Mouse (Mus musculus) forebrain, embryonic 12.5 days (tissue): ENCODE results near the gene Kif3a. TPM values are rescaled to one million over a fixed set of nuclear protein-coding genes. Genes with fewer than 3 reads are reported as not detected.

Experiments used
- ATAC-seq: fragments of 200-750 bp; cut with Nextera tagmentation; 2 replicates; pipeline ENCODE4 v1.8.0; 2017; ENCODE audit warnings: moderate TSS enrichment; ENCODE audit not compliant: low FRiP score
- H3K27ac ChIP-seq: fragments of 300-500 bp; sonication (generic); 2 replicates; pipeline ENCODE4 v1.5.1; 2016; ENCODE audit warnings: mild to moderate bottlenecking
- H3K27me3 ChIP-seq: fragments of 300-500 bp; sonication (generic); 2 replicates; pipeline ENCODE4 v1.6.1; 2016; ENCODE audit warnings: mild to moderate bottlenecking
- H3K36me3 ChIP-seq: fragments of 300-500 bp; sonication (generic); replicated peaks from 2 replicates; pipeline ENCODE4 v1.6.1; 2016; ENCODE audit warnings: mild to moderate bottlenecking
- H3K4me1 ChIP-seq: fragments of 300-500 bp; sonication (generic); 2 replicates; pipeline ENCODE4 v1.6.1; 2016
- H3K4me2 ChIP-seq: fragments of 300-500 bp; sonication (generic); 2 replicates; pipeline ENCODE4 v1.6.1; 2016; ENCODE audit warnings: mild to moderate bottlenecking, moderate library complexity
- H3K4me3 ChIP-seq: fragments of 300-500 bp; sonication (generic); replicated peaks from 2 replicates; pipeline ENCODE4 v1.5.1; 2016; ENCODE audit warnings: mild to moderate bottlenecking
- H3K9ac ChIP-seq: fragments of 300-500 bp; sonication (generic); 2 replicates; pipeline ENCODE4 v1.6.1; 2016; ENCODE audit warnings: mild to moderate bottlenecking
- H3K9me3 ChIP-seq: fragments of 300-500 bp; sonication (generic); 2 replicates; pipeline ENCODE4 v1.6.1; 2016
- WGBS: fragments of 180-500 bp; shearing (Covaris S2); methylation state at CpG from one replicate; pipeline ENCODE4 v1.1.7; 2016; 5-methylcytosine and 5-hydroxymethylcytosine counted together
- polyA plus RNA-seq: library from polyadenylated mRNA; unstranded; fragments of >200 nt; fragmentation: Nextera tagmentation; extraction: Ambion mirVana; gene quantifications from 2 replicates; pipeline ENCODE4 v1.2.1, GENCODE M21; 2016

The Kif3a gene
- polyA plus RNA-seq, 1 experiment from 2014 or later, result 120 TPM

GRCm38 (mm10) chr11:53590368-53590768, 23.2 kb downstream of the Kif3a start:
- Histone ChIP-seq H3K27me3 (no peaks in the 10 kb centered on the region), H3K9me3 (no peaks in the 10 kb centered on the region), H3K4me1 (no peaks in the 10 kb centered on the region), H3K9ac (no peak overlapping the region), H3K4me3 (no peak overlapping the region), H3K27ac (no peak overlapping the region), H3K36me3 (peaks cover 79% of the 10 kb centered on the region), H3K4me2 (no peak overlapping the region)
- no peak for ATAC-seq
- 41% methylated on average over 15 of the region's 15 CpGs for WGBS

- H3K9me3 ChIP-seq, result no peaks in the 10 kb centered on the region
- H3K36me3 ChIP-seq, result peaks cover 75% of the 10 kb centered on the region
- no peak overlapping the region for H3K27ac ChIP-seq
- no peak overlapping the region for H3K4me2 ChIP-seq
- 90% methylated on average over 5 of the region's 5 CpGs for WGBS
- H3K9ac ChIP-seq, result no peak overlapping the region
- no peak overlapping the region for H3K4me3 ChIP-seq
- no peaks in the 10 kb centered on the region for H3K27me3 ChIP-seq
- H3K4me1 ChIP-seq, result no peaks in the 10 kb centered on the region
- ATAC-seq, result no peak
These were observed 23.9 kb downstream of the Kif3a start for GRCm38 (mm10) chr11:53591116-53591515.

GRCm38 (mm10) chr11:53604983-53605382, 37.8 kb downstream of the Kif3a start:
- Histone ChIP-seq H3K9me3 (no peaks in the 10 kb centered on the region), H3K27me3 (no peaks in the 10 kb centered on the region), H3K36me3 (peaks cover 21% of the 10 kb centered on the region), H3K27ac (no peak overlapping the region), H3K4me3 (no peak overlapping the region), H3K4me1 (peaks cover 8% of the 10 kb centered on the region), H3K4me2 (no peak overlapping the region), H3K9ac (no peak overlapping the region)
- no peak for ATAC-seq
- WGBS, result 91% methylated on average over 3 of the region's 3 CpGs

- 9% methylated on average over 12 of the region's 12 CpGs for WGBS
These were observed 38.4 kb downstream of the Kif3a start for GRCm38 (mm10) chr11:53605609-53606008.

GRCm38 (mm10) chr11:53609231-53609630, 42.1 kb downstream of the Kif3a start:
- Histone ChIP-seq H3K4me3 (no peak overlapping the region), H3K9ac (no peak overlapping the region), H3K9me3 (no peaks in the 10 kb centered on the region), H3K27me3 (no peaks in the 10 kb centered on the region), H3K36me3 (0 out of 2 replicates have a peak, but pooled peaks cover 1% of the 10 kb centered on the region), H3K4me2 (no peak overlapping the region), H3K27ac (no peak overlapping the region), H3K4me1 (peaks cover 8% of the 10 kb centered on the region)
- 80% methylated on average over 6 of the region's 6 CpGs for WGBS
- ATAC-seq, result no peak

More at GRCm38 (mm10) chr11:53605609-53606008, 38.4 kb downstream of the Kif3a start:
- no peak overlapping the region for H3K4me3 ChIP-seq
- no peaks in the 10 kb centered on the region for H3K9me3 ChIP-seq
- H3K4me2 ChIP-seq, result peak overlapping the region; percentile 21; the same call in 1 of the 2 replicates
- H3K36me3 ChIP-seq, result peaks cover 18% of the 10 kb centered on the region
- H3K27ac ChIP-seq, result no peak overlapping the region
- peaks cover 8% of the 10 kb centered on the region for H3K4me1 ChIP-seq
- ATAC-seq, result no peak
- H3K9ac ChIP-seq, result no peak overlapping the region
- H3K27me3 ChIP-seq, result no peaks in the 10 kb centered on the region

- Histone ChIP-seq H3K27ac (no peak overlapping the region), H3K9ac (no peak overlapping the region), H3K4me1 (peaks cover 8% of the 10 kb centered on the region), H3K9me3 (no peaks in the 10 kb centered on the region), H3K4me3 (no peak overlapping the region), H3K36me3 (no peaks in the 10 kb centered on the region), H3K27me3 (no peaks in the 10 kb centered on the region), H3K4me2 (no peak overlapping the region)
- WGBS, result 89% methylated on average over 3 of the region's 3 CpGs
- no peak for ATAC-seq
These were observed 42.5 kb downstream of the Kif3a start for GRCm38 (mm10) chr11:53609672-53610071.

GRCm38 (mm10) chr11:53615172-53615571, 48.0 kb downstream of the Kif3a start:
- ATAC-seq, result no peak
- Histone ChIP-seq H3K4me2 (no peak overlapping the region), H3K36me3 (no peaks in the 10 kb centered on the region), H3K4me1 (no peaks in the 10 kb centered on the region), H3K27me3 (no peaks in the 10 kb centered on the region), H3K9me3 (no peaks in the 10 kb centered on the region), H3K4me3 (no peak overlapping the region), H3K27ac (no peak overlapping the region), H3K9ac (no peak overlapping the region)
- 67% methylated on average over 6 of the region's 6 CpGs for WGBS

GRCm38 (mm10) chr11:53615575-53615974, 48.4 kb downstream of the Kif3a start:
- Histone ChIP-seq H3K4me3 (no peak overlapping the region), H3K27me3 (no peaks in the 10 kb centered on the region), H3K4me2 (no peak overlapping the region), H3K36me3 (no peaks in the 10 kb centered on the region), H3K9ac (no peak overlapping the region), H3K9me3 (no peaks in the 10 kb centered on the region), H3K4me1 (no peaks in the 10 kb centered on the region), H3K27ac (no peak overlapping the region)
- WGBS, result 95% methylated on average over 8 of the region's 8 CpGs
- no peak for ATAC-seq

- no peak for ATAC-seq
- no peaks in the 10 kb centered on the region for H3K36me3 ChIP-seq
- no peaks in the 10 kb centered on the region for H3K9me3 ChIP-seq
- H3K4me3 ChIP-seq, result no peak overlapping the region
- no peak overlapping the region for H3K27ac ChIP-seq
- H3K4me2 ChIP-seq, result no peak overlapping the region
- 86% methylated on average over 8 of the region's 8 CpGs for WGBS
- no peaks in the 10 kb centered on the region for H3K4me1 ChIP-seq
- no peak overlapping the region for H3K9ac ChIP-seq
- no peaks in the 10 kb centered on the region for H3K27me3 ChIP-seq
These were observed 49.8 kb downstream of the Kif3a start for GRCm38 (mm10) chr11:53616748-53617558.

GRCm38 (mm10) chr11:53617562-53618109, 50.5 kb downstream of the Kif3a start:
- no peaks in the 10 kb centered on the region for H3K9me3 ChIP-seq
- no peaks in the 10 kb centered on the region for H3K4me1 ChIP-seq

GRCm38 (mm10) chr11:53618619-53619198, 51.5 kb downstream of the Kif3a start, which contains the start of gene Il4:
Gene Il4, minus strand, starts transcription at chr11:53618669.
- no peaks in the 10 kb centered on the region for H3K4me1 ChIP-seq
- H3K4me3 ChIP-seq, result no peak within 1 kb of the TSS
- H3K9ac ChIP-seq, result no peak within 1 kb of the TSS
- H3K27ac ChIP-seq, result no peak within 1 kb of the TSS
- 86% methylated on average over 7 of the region's 7 CpGs for WGBS
- no peaks in the 10 kb centered on the region for H3K9me3 ChIP-seq
- no peaks in the 10 kb centered on the region for H3K27me3 ChIP-seq
- H3K36me3 ChIP-seq, result no peaks in the 10 kb centered on the region
- ATAC-seq, result no peak
- no peak within 1 kb of the TSS for H3K4me2 ChIP-seq

More at GRCm38 (mm10) chr11:53617562-53618109, 50.5 kb downstream of the Kif3a start:
- no peak overlapping the region for H3K9ac ChIP-seq
- no peak for ATAC-seq
- H3K27me3 ChIP-seq, result no peaks in the 10 kb centered on the region
- 61% methylated on average over 4 of the region's 4 CpGs for WGBS
- no peak overlapping the region for H3K4me3 ChIP-seq
- no peaks in the 10 kb centered on the region for H3K36me3 ChIP-seq
- no peak overlapping the region for H3K4me2 ChIP-seq
- H3K27ac ChIP-seq, result no peak overlapping the region

- H3K4me2 ChIP-seq, result no peak overlapping the region
- H3K9ac ChIP-seq, result no peak overlapping the region
- no peak for ATAC-seq
- no peaks in the 10 kb centered on the region for H3K4me1 ChIP-seq
- no peaks in the 10 kb centered on the region for H3K27me3 ChIP-seq
- no peak overlapping the region for H3K27ac ChIP-seq
- H3K4me3 ChIP-seq, result no peak overlapping the region
- H3K36me3 ChIP-seq, result no peaks in the 10 kb centered on the region
- WGBS, result 67% methylated on average over 6 of the region's 6 CpGs
- 0 out of 2 replicates have a peak, but pooled peaks cover 3% of the 10 kb centered on the region for H3K9me3 ChIP-seq
These were observed 52.2 kb downstream of the Kif3a start for GRCm38 (mm10) chr11:53619428-53619827.
